Mouse (Mus musculus) liver (tissue): ENCODE data around the gene Hdgf.

Experiments used
- DNase-seq: peaks from one replicate; pipeline ENCODE4 v3.0.0-alpha.2; 2020; ENCODE audit warnings: mixed read lengths

Gene Hdgf

GRCm38 (mm10) chr3:87946541-87946860, 40.4 kb downstream of the Hdgf start:
- DNase-seq, result no peak

DNA sequence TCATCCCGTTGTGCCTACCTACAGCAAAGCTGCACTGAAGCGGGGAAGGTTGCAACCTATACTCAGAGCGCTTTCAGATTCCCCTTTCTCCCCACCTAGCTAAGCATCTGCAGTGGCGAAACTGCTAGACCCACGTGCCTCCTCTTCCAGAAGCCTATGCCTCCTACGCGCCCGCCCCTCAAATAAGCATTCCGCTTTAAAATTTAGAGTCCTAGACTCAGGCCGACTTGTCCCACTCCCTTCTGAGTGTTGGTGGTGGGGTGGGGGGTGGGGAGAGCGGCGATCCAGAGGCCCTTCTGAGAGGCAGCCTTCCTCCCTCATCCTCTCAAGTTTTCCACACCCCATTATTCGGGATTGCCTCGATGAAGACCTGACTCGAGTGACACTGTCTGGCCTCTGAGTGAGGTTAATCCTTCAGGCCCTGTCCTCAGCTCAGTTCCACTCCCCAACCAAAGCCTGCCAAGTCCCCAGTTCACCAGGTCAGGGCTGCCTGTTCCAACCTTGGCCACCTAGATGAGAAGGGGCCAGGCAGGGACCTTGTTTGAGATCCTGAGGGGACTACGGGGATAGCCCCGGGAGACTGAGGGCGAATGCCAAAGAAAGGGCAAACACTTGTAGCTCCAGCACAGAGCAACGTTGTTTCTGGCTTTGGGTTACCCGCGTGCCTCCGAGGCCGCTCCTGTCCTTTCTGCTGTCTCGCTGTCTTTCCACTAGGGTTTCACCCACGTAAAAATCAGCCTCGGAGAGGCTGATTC, 41.1 kb downstream of the Hdgf start:
- no peak for DNase-seq

GRCm38 (mm10) chr3:87947811-87948199, 41.7 kb downstream of the Hdgf start:
- no peak for DNase-seq

- DNase-seq, result peak; percentile 36
Measured at GRCm38 (mm10) chr3:87948378-87949265, 42.5 kb downstream of the Hdgf start, which contains the start of gene Crabp2. Crabp2 (plus strand) TSS chr3:87948666.

DNA sequence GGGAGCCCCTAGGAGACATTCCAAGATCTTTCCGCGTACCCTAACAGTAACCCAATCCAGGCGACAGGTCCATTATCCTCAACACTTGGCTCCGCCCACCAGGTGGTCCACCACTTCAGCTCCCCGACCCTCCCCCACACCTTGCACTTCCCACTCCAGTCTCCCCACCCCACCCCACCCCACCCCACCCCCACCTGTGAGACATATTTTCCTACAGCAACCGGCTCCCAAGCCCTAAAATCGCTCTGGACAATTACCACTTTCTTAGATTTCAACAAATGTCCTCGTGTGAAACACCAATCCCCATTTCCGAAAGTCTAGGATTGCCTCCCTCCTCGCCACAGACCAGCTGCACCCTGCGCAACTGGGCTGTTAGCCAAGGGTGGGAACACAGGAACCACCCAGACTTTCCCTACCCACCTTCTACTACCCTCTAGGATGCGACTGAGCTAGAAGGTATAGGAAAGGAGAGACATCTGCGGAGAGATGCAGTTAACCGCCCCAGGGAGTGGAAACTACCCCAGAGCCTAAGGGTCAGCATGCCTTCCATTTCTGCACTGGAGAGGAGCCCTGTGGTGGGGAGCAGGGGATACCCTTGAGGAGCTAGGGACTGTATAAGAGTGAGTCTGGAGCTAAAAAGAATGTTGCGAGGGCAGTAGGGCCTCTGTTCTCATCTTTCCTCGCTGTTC, 43.3 kb downstream of the Hdgf start:
- DNase-seq, result no peak

GRCm38 (mm10) chr3:87949955-87950515, 43.9 kb downstream of the Hdgf start:
- no peak for DNase-seq

DNA sequence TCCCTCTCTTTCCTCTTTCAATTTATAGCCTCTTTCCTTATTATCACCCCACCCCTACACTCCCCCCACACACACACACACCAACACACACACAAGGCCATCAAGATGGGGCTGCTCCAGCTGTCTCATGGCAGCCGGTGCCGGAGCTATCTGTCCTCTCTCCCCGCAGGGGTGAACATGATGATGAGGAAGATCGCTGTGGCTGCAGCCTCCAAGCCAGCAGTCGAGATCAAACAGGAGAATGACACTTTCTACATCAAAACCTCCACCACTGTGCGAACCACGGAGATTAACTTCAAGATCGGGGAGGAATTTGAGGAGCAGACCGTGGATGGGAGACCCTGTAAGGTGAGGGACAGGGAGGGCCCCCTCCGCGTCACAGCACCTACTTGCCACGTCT, 45.8 kb downstream of the Hdgf start:
- DNase-seq, result no peak

GRCm38 (mm10) chr3:87952440-87952839, 46.3 kb downstream of the Hdgf start:
- peak; percentile 43 for DNase-seq

DNA sequence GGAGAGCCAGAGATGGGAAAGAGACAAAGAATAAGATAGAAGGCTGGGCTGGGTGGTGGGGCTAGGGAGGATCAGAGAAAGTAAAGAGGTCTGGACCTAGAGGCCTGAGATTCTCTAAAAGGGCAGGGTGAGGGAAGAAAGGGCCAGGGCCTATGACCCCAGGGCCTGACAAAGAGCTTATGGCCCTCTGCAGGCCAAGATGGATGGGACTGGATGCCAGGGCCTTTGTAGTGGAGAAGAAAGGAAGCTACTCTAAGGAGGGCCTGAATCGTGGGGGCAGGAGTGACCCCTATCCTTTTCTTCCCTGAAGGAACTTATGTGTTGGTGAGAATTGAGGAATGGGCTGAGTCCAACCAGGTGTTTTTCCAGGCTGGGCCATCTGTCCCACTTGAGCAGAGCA, 51.9 kb downstream of the Hdgf start:
- no peak for DNase-seq

DNA sequence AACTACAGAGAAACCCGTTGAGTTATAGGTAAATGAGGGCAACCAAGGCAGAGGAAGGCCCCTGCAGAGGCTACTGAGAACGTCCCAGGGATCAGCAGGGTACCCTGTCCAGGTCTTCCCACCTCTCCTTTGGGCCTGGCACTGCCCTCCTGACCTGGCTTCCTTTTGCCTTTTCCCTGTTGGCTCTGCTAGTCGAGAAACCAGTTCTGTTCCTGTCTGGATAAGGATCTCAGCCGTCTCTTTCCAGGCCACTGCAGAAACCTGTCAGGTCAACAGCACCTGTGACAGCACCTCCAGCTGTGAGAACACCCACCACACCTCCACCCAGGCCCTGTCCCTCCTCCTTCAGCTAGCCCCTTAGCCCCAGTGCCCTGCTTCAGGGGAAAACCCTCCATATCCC, 52.4 kb downstream of the Hdgf start:
- DNase-seq, result no peak

- DNase-seq, result no peak
Measured at GRCm38 (mm10) chr3:87958967-87959366, 52.8 kb downstream of the Hdgf start.

GRCm38 (mm10) chr3:87959371-87959770, 53.2 kb downstream of the Hdgf start:
- DNase-seq, result no peak

- DNase-seq, result no peak
Measured at GRCm38 (mm10) chr3:87960191-87960585, 54.1 kb downstream of the Hdgf start.

GRCm38 (mm10) chr3:87960586-87961191, 54.6 kb downstream of the Hdgf start:
- peak; percentile 86 for DNase-seq
